Mouse (Mus musculus): Measurements from ENCODE around the gene Kcnn3.

DNA sequence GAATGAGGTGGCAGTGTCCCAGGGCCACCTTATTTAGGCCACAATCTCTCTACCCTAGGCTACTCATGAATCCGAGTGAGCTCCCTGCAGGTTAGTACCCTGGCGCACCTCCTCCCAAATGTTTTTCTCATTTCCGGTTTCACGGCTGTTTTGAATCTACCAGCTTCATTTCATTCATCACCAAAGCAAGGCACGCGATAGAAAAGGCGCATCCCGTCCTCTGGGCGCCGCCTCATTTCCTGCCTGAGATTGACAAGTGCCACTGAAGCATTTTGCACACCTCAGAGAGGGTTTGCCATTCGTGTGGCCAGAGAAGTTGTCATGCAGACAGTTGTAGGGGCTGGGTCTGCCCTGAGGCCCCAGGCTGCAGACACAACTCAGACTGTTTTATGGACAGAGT, 68.5 kb downstream of the Kcnn3 start:
- TF ChIP-seq CTCF (IDR thresholded peaks at IDR 0.05; ENCODE audit: borderline replicate concordance, extremely low read depth, insufficient read depth, insufficient read length): no peak
- TF ChIP-seq POLR2A (IDR thresholded peaks at IDR 0.05; ENCODE audit: borderline replicate concordance, extremely low read depth, insufficient read depth, insufficient read length, poor library complexity, severe bottlenecking): no peak
